Mouse (Mus musculus): ENCODE measurements around the gene Ctso. TPM values are rescaled to one million over a fixed set of nuclear protein-coding genes. Genes with fewer than 3 reads are reported as not detected.

Ctso gene
- polyA plus RNA-seq, 1 experiment: 2.9 TPM

- Histone ChIP-seq H3K4me2 (ENCODE audit: low read depth) (no peak overlapping the region), H3K4me3 (no peak overlapping the region)
These were observed 28.9 kb downstream of the Ctso start for GRCm38 (mm10) chr3:81961336-81961735.

GRCm38 (mm10) chr3:81963768-81964167 is 31.4 kb downstream of the Ctso start:
- H3K36me3 ChIP-seq (ENCODE audit: control insufficient read depth, insufficient read depth): no peaks in the 10 kb centered on the region
- no peaks in the 10 kb centered on the region for H3K27me3 ChIP-seq (ENCODE audit: control insufficient read depth, insufficient read depth, insufficient read length)
- no peak overlapping the region for H3K4me3 ChIP-seq
- H3K79me2 ChIP-seq (ENCODE audit: control insufficient read depth, insufficient read depth): no peaks in the 10 kb centered on the region
- no peak for TF ChIP-seq MAX (IDR thresholded peaks at IDR 0.05; ENCODE audit: low read depth)
- TF ChIP-seq POLR2AphosphoS2 (IDR thresholded peaks at IDR 0.05; ENCODE audit: insufficient read length, low read depth): no peak
- TF ChIP-seq TCF3 (IDR thresholded peaks at IDR 0.05; ENCODE audit: insufficient read length, low read depth): no peak
- TF ChIP-seq SRF (IDR thresholded peaks at IDR 0.05; ENCODE audit: control insufficient read depth, insufficient read length, low read depth): no peak
- H3ac ChIP-seq (ENCODE audit: control insufficient read depth, insufficient read length): no peak overlapping the region
- no peak overlapping the region for H3K4me2 ChIP-seq (ENCODE audit: low read depth)

More at GRCm38 (mm10) chr3:81961336-81961735, 28.9 kb downstream of the Ctso start:
- Histone ChIP-seq H3K27me3 (ENCODE audit: control insufficient read depth, insufficient read depth, insufficient read length) (no peaks in the 10 kb centered on the region), H3K79me2 (ENCODE audit: control insufficient read depth, insufficient read depth) (no peaks in the 10 kb centered on the region), H3ac (ENCODE audit: control insufficient read depth, insufficient read length) (no peak overlapping the region), H3K36me3 (ENCODE audit: control insufficient read depth, insufficient read depth) (no peaks in the 10 kb centered on the region)
- no peak for TF ChIP-seq TCF3 (IDR thresholded peaks at IDR 0.05; ENCODE audit: insufficient read length, low read depth)
- TF ChIP-seq CEBPB (IDR thresholded peaks at IDR 0.05; ENCODE audit: insufficient read depth, poor library complexity, severe bottlenecking): no peak
- TF ChIP-seq E2F4 (IDR thresholded peaks at IDR 0.05; ENCODE audit: insufficient read depth): no peak
- TF ChIP-seq TCF12 (IDR thresholded peaks at IDR 0.05; ENCODE audit: insufficient read depth, poor library complexity, severe bottlenecking): no peak
- no peak for TF ChIP-seq POLR2AphosphoS2 (IDR thresholded peaks at IDR 0.05; ENCODE audit: insufficient read length, low read depth)
- no peak for TF ChIP-seq SRF (IDR thresholded peaks at IDR 0.05; ENCODE audit: control insufficient read depth, insufficient read length, low read depth)
- TF ChIP-seq MYOD1 (IDR thresholded peaks at IDR 0.05; ENCODE audit: control insufficient read depth in 1 of 3, insufficient read length in 2 of 3, low read depth in 2 of 3): no peak
- TF ChIP-seq MYOG (IDR thresholded peaks at IDR 0.05; ENCODE audit: control insufficient read depth in 1 of 3, insufficient read depth in 1 of 3, insufficient read length in 2 of 3, low read depth in 2 of 3): no peak
- TF ChIP-seq USF1 (IDR thresholded peaks at IDR 0.05; ENCODE audit: low read depth): no peak
- TF ChIP-seq POLR2A (IDR thresholded peaks at IDR 0.05; ENCODE audit: insufficient read length, low read depth): no peak
- no peak for TF ChIP-seq MAX (IDR thresholded peaks at IDR 0.05; ENCODE audit: low read depth)
- no peak for TF ChIP-seq REST (IDR thresholded peaks at IDR 0.05; ENCODE audit: insufficient read depth, insufficient read length)

GRCm38 (mm10) chr3:81964596-81964995 is 32.2 kb downstream of the Ctso start:
- Histone ChIP-seq H3ac (ENCODE audit: control insufficient read depth, insufficient read length) (no peak overlapping the region), H3K79me2 (ENCODE audit: control insufficient read depth, insufficient read depth) (no peaks in the 10 kb centered on the region), H3K4me2 (ENCODE audit: low read depth) (no peak overlapping the region), H3K27me3 (ENCODE audit: control insufficient read depth, insufficient read depth, insufficient read length) (no peaks in the 10 kb centered on the region), H3K4me3 (no peak overlapping the region), H3K36me3 (ENCODE audit: control insufficient read depth, insufficient read depth) (no peaks in the 10 kb centered on the region)
- no peak for TF ChIP-seq MAX (IDR thresholded peaks at IDR 0.05; ENCODE audit: low read depth)
- TF ChIP-seq POLR2AphosphoS2 (IDR thresholded peaks at IDR 0.05; ENCODE audit: insufficient read length, low read depth): no peak
- no peak for TF ChIP-seq CEBPB (IDR thresholded peaks at IDR 0.05; ENCODE audit: insufficient read depth, poor library complexity, severe bottlenecking)
- TF ChIP-seq TCF12 (IDR thresholded peaks at IDR 0.05; ENCODE audit: insufficient read depth, poor library complexity, severe bottlenecking): no peak
- TF ChIP-seq REST (IDR thresholded peaks at IDR 0.05; ENCODE audit: insufficient read depth, insufficient read length): no peak
- no peak for TF ChIP-seq SRF (IDR thresholded peaks at IDR 0.05; ENCODE audit: control insufficient read depth, insufficient read length, low read depth)
- TF ChIP-seq MYOD1 (IDR thresholded peaks at IDR 0.05; ENCODE audit: control insufficient read depth in 1 of 3, insufficient read length in 2 of 3, low read depth in 2 of 3): no peak
- no peak for TF ChIP-seq POLR2A (IDR thresholded peaks at IDR 0.05; ENCODE audit: insufficient read length, low read depth)
- no peak for TF ChIP-seq MYOG (IDR thresholded peaks at IDR 0.05; ENCODE audit: control insufficient read depth in 1 of 3, insufficient read depth in 1 of 3, insufficient read length in 2 of 3, low read depth in 2 of 3)

- Histone ChIP-seq H3K4me3 (no peak overlapping the region), H3ac (ENCODE audit: control insufficient read depth, insufficient read length) (no peak overlapping the region), H3K27me3 (ENCODE audit: control insufficient read depth, insufficient read depth, insufficient read length) (no peaks in the 10 kb centered on the region), H3K79me2 (ENCODE audit: control insufficient read depth, insufficient read depth) (no peaks in the 10 kb centered on the region), H3K36me3 (ENCODE audit: control insufficient read depth, insufficient read depth) (no peaks in the 10 kb centered on the region), H3K4me2 (ENCODE audit: low read depth) (no peak overlapping the region)
- no peak for TF ChIP-seq SRF (IDR thresholded peaks at IDR 0.05; ENCODE audit: control insufficient read depth, insufficient read length, low read depth)
- TF ChIP-seq POLR2AphosphoS2 (IDR thresholded peaks at IDR 0.05; ENCODE audit: insufficient read length, low read depth): no peak
These were observed 43.2 kb downstream of the Ctso start for GRCm38 (mm10) chr3:81975607-81976006.

GRCm38 (mm10) chr3:81976102-81976501 is 43.7 kb downstream of the Ctso start, which contains the start of gene Tdo2:
TSS of gene Tdo2 (minus strand) at chr3:81976202.
- H3K27me3 ChIP-seq (ENCODE audit: control insufficient read depth, insufficient read depth, insufficient read length): no peaks in the 10 kb centered on the region
- H3K36me3 ChIP-seq (ENCODE audit: control insufficient read depth, insufficient read depth): no peaks in the 10 kb centered on the region
- no peaks in the 10 kb centered on the region for H3K79me2 ChIP-seq (ENCODE audit: control insufficient read depth, insufficient read depth)
- no peak within 1 kb of the TSS for H3K4me3 ChIP-seq
- TF ChIP-seq SRF (IDR thresholded peaks at IDR 0.05; ENCODE audit: control insufficient read depth, insufficient read length, low read depth): no peak
- TF ChIP-seq USF1 (IDR thresholded peaks at IDR 0.05; ENCODE audit: low read depth): no peak
- no peak for TF ChIP-seq E2F4 (IDR thresholded peaks at IDR 0.05; ENCODE audit: insufficient read depth)
- no peak for TF ChIP-seq CEBPB (IDR thresholded peaks at IDR 0.05; ENCODE audit: insufficient read depth, poor library complexity, severe bottlenecking)
- TF ChIP-seq POLR2A (IDR thresholded peaks at IDR 0.05; ENCODE audit: insufficient read length, low read depth): no peak
- TF ChIP-seq MAX (IDR thresholded peaks at IDR 0.05; ENCODE audit: low read depth): no peak
- no peak for TF ChIP-seq MYOG (IDR thresholded peaks at IDR 0.05; ENCODE audit: control insufficient read depth in 1 of 3, insufficient read depth in 1 of 3, insufficient read length in 2 of 3, low read depth in 2 of 3)
- TF ChIP-seq TCF3 (IDR thresholded peaks at IDR 0.05; ENCODE audit: insufficient read length, low read depth): no peak
- no peak for TF ChIP-seq POLR2AphosphoS2 (IDR thresholded peaks at IDR 0.05; ENCODE audit: insufficient read length, low read depth)
- TF ChIP-seq REST (IDR thresholded peaks at IDR 0.05; ENCODE audit: insufficient read depth, insufficient read length): no peak
- no peak for TF ChIP-seq MYOD1 (IDR thresholded peaks at IDR 0.05; ENCODE audit: control insufficient read depth in 1 of 3, insufficient read length in 2 of 3, low read depth in 2 of 3)
- TF ChIP-seq TCF12 (IDR thresholded peaks at IDR 0.05; ENCODE audit: insufficient read depth, poor library complexity, severe bottlenecking): no peak
- no peak within 1 kb of the TSS for H3ac ChIP-seq (ENCODE audit: control insufficient read depth, insufficient read length)
- H3K4me2 ChIP-seq (ENCODE audit: low read depth): no peak within 1 kb of the TSS

Measured in myocyte (in vitro differentiated cells).